Mouse (Mus musculus) spleen, adult 2 months (tissue): ENCODE results near the gene Trip6. TPM values are rescaled to one million over a fixed set of nuclear protein-coding genes. Genes with fewer than 3 reads are reported as not detected.
A peak's percentile ranks its signal among the peaks of the same experiment; 100 is the strongest.

Experiments used
- DNase-seq, 2 experiments: peaks; one replicate each; pipeline versions ENCODE4 v3.0.0 to v3.0.0-alpha.2; 2012 to 2021; ENCODE audit warnings: low spot score in 2 of 2, low read depth in 1 of 2
- H3K27ac ChIP-seq: fragments of 200-500 bp; 2 replicates; pipeline ENCODE4 v1.5.1; 2012; ENCODE audit warnings: low read length, inconsistent platforms; ENCODE audit not compliant: insufficient read depth
- H3K27me3 ChIP-seq: fragments of 200-500 bp; 2 replicates; pipeline ENCODE4 v1.6.1; 2012; ENCODE audit warnings: mild to moderate bottlenecking, moderate library complexity, low read length, inconsistent platforms; ENCODE audit not compliant: control insufficient read depth, insufficient read depth
- H3K36me3 ChIP-seq: fragments of 200-500 bp; 2 replicates; pipeline ENCODE4 v1.6.1; 2012; ENCODE audit warnings: mild to moderate bottlenecking, low read length, inconsistent platforms; ENCODE audit not compliant: control insufficient read depth, insufficient read depth
- H3K4me1 ChIP-seq: fragments of 200-500 bp; 2 replicates; pipeline ENCODE4 v1.6.1; 2011; ENCODE audit warnings: inconsistent platforms; ENCODE audit not compliant: control insufficient read depth, insufficient read depth, insufficient read length
- H3K4me3 ChIP-seq: fragments of 200-500 bp; 2 replicates; pipeline ENCODE4 v1.5.1; 2011; ENCODE audit warnings: mild to moderate bottlenecking, inconsistent platforms; ENCODE audit not compliant: insufficient read depth, insufficient read length; ENCODE audit errors: extremely low read depth
- CTCF ChIP-seq: fragments of 200-500 bp; IDR thresholded peaks from 2 replicates; pipeline ENCODE4 v1.5.1; 2011; ENCODE audit warnings: mild to moderate bottlenecking, inconsistent platforms; ENCODE audit not compliant: insufficient read depth, insufficient read length, insufficient replicate concordance; ENCODE audit errors: extremely low read depth
- POLR2A ChIP-seq: fragments of 200-500 bp; IDR thresholded peaks from 2 replicates; pipeline ENCODE4 v1.6.1; 2011; ENCODE audit warnings: low read depth, low read length, inconsistent platforms
- WGBS: fragments of 180-500 bp; shearing (Covaris S2); methylation state at CpG from one replicate; pipeline ENCODE4 v1.1.7; 2018; 5-methylcytosine and 5-hydroxymethylcytosine counted together
- polyA plus RNA-seq: library from polyadenylated mRNA; depleted of rRNA; stranded (reverse); fragments of >200 nt; gene quantifications from 2 replicates; pipeline ENCODE4 v1.2.3, GENCODE M21; 2012

Gene Trip6
- polyA plus RNA-seq, 1 experiment, result 19.8 TPM

DNA sequence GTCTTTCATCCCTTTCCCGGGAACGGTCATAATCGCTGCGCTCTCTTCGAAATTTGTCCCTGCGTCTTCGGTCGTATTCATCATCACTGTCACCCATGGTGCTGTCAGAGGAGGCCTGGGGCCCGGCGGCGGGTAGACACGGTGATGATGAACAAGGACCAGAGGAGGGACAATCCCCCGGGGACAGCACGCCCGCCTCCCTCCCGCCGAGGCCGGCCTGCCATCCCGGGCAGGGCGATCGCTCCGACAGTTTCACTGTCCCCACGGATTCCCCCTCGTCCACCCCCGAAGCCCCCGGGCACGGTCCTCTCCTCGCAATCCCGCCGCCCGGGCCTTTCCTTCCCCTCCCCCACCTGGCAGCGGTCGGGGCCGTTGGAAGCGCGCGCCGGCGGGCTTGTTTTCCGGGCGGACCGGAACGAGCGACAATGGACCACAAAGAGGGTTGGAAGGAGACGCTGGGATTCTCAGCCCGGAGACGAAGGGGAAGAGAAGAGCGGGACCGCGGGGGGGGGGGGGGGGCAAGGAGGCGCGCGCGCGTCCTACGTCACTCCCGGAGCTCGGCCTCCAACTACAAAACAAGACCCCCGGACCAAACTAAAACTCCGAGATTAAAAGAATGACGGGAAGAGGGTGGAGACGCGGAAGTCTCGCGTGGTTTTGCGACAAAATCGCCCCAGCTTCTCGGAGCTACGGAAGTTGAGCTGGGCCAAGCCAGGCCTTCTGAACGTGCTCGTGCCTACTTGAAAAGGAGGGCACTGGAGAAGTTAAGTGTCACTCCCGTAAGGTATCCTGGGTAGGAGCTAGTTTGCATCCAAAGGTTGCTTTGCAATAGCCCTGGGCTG, 6.9 kb downstream of the Trip6 start, which contains the start of gene Srrt:
Gene Srrt (minus strand): TSS at position 604 of the 842 bp plus-strand sequence.
- peak; percentile 89 for DNase-seq
- Histone ChIP-seq H3K4me3 (peak within 1 kb of the TSS; percentile 73), H3K27me3 (no peaks in the 10 kb centered on the region), H3K27ac (peak within 1 kb of the TSS; percentile 80), H3K36me3 (peaks cover 9% of the 10 kb centered on the region), H3K4me1 (peaks cover 11% of the 10 kb centered on the region; the same call in 1 of the 2 replicates)
- WGBS, result 1% methylated on average over 67 of the region's 72 CpGs
- TF ChIP-seq POLR2A (peak; percentile 61), CTCF (no peak)

DNA sequence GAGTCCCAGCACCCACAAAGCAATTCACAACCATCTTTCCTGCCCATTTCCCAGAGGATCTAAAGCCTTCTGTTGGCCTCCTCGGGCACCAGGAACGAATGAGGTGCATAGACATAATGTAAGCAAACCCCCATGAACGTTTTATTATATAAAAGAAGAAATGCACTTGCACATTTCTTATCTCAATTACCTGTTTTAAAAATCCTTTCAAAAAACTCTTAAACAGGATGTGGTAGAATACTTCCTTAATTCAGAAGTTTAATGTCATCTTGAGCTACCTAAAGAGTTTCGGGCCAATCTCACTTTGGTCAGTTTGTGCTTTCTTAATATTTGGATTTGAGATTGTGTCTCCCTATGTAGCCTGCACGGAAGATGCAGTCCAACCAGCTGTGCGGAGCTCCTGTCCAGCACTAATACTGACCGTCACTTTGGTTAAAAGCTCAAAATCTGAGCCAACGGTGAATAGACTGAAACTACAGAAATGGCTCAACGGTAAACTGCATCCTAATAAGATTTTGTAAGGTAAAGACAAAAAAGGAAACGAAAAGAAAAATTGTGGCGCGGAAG, 7.7 kb downstream of the Trip6 start:
- Histone ChIP-seq H3K4me1 (peaks cover 11% of the 10 kb centered on the region; the same call in 1 of the 2 replicates), H3K27me3 (no peaks in the 10 kb centered on the region), H3K27ac (peak overlapping the region; percentile 80), H3K4me3 (peak overlapping the region; percentile 73), H3K36me3 (peaks cover 16% of the 10 kb centered on the region)
- DNase-seq, result no peak
- TF ChIP-seq CTCF (no peak), POLR2A (no peak)
- 2% methylated on average over 12 of the region's 12 CpGs for WGBS

DNA sequence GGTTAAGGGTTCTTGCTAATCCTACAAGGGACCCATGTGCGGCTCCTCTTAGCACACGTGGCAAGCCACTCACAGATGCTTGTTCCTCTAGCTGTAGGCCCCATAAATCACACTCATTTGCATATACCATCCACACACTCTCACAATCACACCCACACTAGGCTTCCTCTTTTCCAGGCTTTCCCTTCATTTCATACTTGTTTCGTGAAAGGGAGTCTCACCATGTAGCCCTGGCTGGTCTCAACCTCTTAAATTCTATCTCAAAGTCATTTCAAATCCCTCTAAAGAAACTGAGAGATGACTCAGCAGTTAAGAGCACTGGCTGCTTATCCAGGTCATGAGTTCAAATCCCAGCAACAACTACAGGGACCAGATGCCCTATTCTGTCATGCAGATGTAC, 8.4 kb downstream of the Trip6 start:
- no peak for DNase-seq
- TF ChIP-seq CTCF (no peak), POLR2A (no peak)
- H3K27me3 ChIP-seq, result no peaks in the 10 kb centered on the region
- H3K36me3 ChIP-seq, result peaks cover 22% of the 10 kb centered on the region
- peak overlapping the region; percentile 16; the same call in 1 of the 2 replicates for H3K27ac ChIP-seq
- peaks cover 11% of the 10 kb centered on the region; the same call in 1 of the 2 replicates for H3K4me1 ChIP-seq
- no peak overlapping the region for H3K4me3 ChIP-seq
- whole genome bisulfite sequencing, result 20% methylated on average over 3 of the region's 3 CpGs

DNA sequence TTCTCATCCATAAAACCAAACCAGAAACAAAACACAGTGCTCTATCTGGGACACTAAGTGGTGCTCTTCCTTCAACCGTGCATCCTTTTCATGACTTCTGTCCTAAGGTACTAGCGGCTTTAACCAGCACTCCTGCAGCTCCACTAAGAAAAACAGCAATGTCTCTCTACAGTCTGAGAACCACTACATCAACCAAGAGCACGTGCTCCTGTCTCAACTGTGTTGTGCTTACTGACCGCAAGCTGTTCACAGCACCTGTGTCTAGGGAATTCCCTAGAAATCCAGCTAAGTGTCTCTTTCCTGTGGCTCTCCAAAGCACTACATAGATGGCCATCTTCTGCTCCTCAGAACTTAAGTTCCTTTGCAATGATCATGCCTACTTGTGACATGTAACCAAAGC, 9.4 kb downstream of the Trip6 start:
- Histone ChIP-seq H3K27me3 (no peaks in the 10 kb centered on the region), H3K4me3 (no peak overlapping the region), H3K36me3 (peaks cover 29% of the 10 kb centered on the region), H3K27ac (no peak overlapping the region), H3K4me1 (peaks cover 11% of the 10 kb centered on the region; the same call in 1 of the 2 replicates)
- 63% methylated on average over 4 of the region's 4 CpGs for WGBS
- no peak for DNase-seq
- TF ChIP-seq CTCF, result no peak
- TF ChIP-seq POLR2A, result no peak

DNA sequence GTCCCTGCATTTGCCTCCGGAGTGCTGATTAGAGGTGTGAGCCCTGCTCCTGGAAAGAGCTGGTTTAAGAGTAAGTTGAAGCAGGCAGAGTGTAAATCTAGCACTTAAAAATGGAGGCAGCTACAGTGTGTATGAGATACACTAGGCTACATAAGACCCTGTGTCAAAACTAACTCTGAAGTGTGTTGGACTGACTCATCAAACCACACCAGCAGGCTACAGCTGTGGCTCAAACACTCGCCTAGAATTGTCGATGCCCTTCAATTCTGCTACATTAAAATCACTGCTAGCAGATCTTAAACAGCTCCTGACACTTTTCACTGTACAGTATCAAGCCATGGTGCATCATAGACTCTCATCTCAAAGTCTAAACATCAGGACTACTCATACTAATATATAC, 10.0 kb downstream of the Trip6 start:
- 64% methylated on average over 3 of the region's 3 CpGs for WGBS

DNA sequence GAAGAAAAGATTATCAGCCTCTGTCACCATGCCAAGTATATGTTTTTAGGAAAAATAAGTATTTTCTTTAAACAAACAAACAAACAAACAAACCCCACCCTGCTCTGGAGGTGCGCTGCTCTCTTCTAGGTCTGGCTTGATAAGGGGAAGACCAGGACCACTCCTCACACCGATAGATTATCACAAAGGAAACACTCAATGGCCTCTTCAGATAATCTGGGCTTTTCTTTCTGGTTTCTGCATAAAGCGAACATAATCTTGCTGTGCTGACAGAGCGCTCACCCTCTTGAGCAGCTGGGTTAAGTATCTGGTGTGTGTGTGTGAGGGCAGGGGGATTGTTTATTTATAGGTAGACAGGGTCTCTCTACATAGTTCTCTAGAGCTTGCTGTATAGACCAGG, 10.6 kb downstream of the Trip6 start:
- Histone ChIP-seq H3K4me1 (peaks cover 11% of the 10 kb centered on the region; the same call in 1 of the 2 replicates), H3K27me3 (no peaks in the 10 kb centered on the region), H3K27ac (no peak overlapping the region), H3K36me3 (peaks cover 39% of the 10 kb centered on the region), H3K4me3 (no peak overlapping the region)
- DNase-seq, result no peak
- TF ChIP-seq POLR2A (no peak), CTCF (no peak)
- WGBS, result 90% methylated on average over 4 of the region's 4 CpGs

More for the DNA sequence above, 10.0 kb downstream of the Trip6 start:
- Histone ChIP-seq H3K27me3 (no peaks in the 10 kb centered on the region), H3K27ac (no peak overlapping the region), H3K36me3 (peaks cover 35% of the 10 kb centered on the region), H3K4me3 (no peak overlapping the region), H3K4me1 (peaks cover 11% of the 10 kb centered on the region; the same call in 1 of the 2 replicates)
- TF ChIP-seq CTCF (no peak), POLR2A (no peak)
- no peak for DNase-seq

DNA sequence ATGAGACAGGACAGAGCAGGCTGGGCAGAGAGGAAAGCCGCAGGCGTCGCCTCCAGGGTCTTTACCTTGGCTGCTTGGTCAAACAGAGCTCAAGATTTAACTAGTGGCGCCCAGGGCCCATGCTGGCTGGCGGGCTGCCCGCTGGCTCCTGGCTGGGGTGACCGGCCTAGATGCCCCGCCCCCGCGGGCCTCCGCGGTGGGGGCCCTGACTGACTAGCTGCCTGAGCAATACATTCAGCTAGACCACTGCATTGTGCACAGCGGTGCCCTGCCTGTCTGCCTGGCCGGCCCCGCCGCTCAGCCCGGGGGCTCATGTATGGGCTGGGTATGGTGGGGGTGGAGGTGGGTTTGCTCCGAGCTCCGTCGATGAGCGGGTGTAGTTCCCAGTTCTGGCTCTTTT, 13.0 kb downstream of the Trip6 start:
- Histone ChIP-seq H3K4me3 (no peak overlapping the region), H3K36me3 (peaks cover 62% of the 10 kb centered on the region), H3K27ac (no peak overlapping the region), H3K4me1 (peaks cover 11% of the 10 kb centered on the region; the same call in 1 of the 2 replicates), H3K27me3 (no peaks in the 10 kb centered on the region)
- DNase-seq, result no peak
- WGBS, result 91% methylated on average over 21 of the region's 21 CpGs
- TF ChIP-seq POLR2A, result no peak
- TF ChIP-seq CTCF, result no peak
